Mouse (Mus musculus) testis, adult 10 weeks (tissue): ENCODE data around the gene Phf3. TPM values are rescaled to one million over a fixed set of nuclear protein-coding genes. Genes with fewer than 3 reads are reported as not detected.

Source experiments
- polyA plus RNA-seq: library from polyadenylated mRNA; stranded (reverse); fragments of 350-450 nt; fragmentation: Illumina TruSeq; extraction: RNeasy Lipid Tissue Mini Kit (QIAGEN cat#74804); gene quantifications from one replicate; pipeline ENCODE4 v1.2.3, GENCODE M21; 2014; ENCODE audit warnings: low read depth, low replicate concordance

Phf3 gene
- 55.1 TPM for polyA plus RNA-seq

DNA sequence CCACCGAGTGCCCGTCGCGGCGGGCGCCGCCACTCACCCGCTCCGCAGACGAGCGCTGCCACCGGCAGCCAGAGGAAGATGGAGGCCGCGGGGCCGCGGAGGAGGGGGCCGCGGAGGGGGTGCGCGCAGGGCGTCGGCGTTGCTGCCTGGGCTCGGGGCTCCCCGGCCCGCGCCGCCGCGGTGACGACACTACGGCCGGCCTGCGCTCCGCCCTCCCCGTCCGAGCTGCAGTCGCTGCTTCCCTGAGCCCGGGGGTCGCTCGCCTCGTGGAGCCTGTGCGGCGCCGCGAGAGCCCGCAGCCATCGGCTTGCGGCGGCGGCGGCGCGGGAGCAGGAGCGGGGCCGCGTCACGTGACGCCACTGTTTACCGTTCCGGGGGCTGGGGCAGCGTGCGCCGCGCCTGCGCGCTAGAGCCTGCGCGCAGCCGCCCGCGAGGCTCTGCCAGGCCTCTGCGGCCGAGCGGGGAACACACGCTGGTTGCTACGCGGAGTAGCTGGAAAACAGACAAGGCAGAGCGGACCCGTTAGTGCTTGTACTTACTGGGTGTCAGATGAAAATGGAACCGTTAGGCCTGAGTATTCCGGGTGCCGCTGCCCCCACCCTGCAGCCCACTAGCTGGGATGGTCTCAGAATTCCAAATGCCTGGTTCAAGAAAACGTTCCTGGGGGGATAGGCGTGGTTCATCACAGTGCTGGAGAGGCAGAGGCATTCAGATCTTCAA, at the start of gene Phf3:
Phf3 (minus strand) TSS at position 381 of the 720 bp plus-strand sequence.

Other genes starting within 250 kb of the Phf3 start
- gene AC153137.1, start 104.0 kb upstream of the Phf3 start, polyA plus RNA-seq, result not detected